ENCODE assay signal across 11 mouse cellular contexts in genomic region chr3:102490393-102491123, GRCm38 (mm10). TPM values are rescaled to one million over a fixed set of nuclear protein-coding genes. Genes with fewer than 3 reads are reported as not detected.
DNase-seq lines count a peak whose midpoint lies in the region; TF ChIP-seq lines count a peak whose summit lies in the region.
"Had no signal": no experiment of that assay in that cellular context is flagged by ENCODE, and none has a peak within 500 bp of the region (broad histone marks: within the 10 kb centered on the region; RNA-seq: fewer than 3 reads in every experiment).

No protein-coding gene starts in this region.

- dilution Hi-C loops in CH12.LX (cut with MboI; ENCODE audit: extremely low pct_ligation_motif_present, extremely low pct_unique_long_range_greater_than_20kb, low sequenced_read_pairs): no loop called here

- no peak overlapping the region for H3K4me3 ChIP-seq in CH12.LX (replicated peaks in 1 of 3; ENCODE audit: low read depth in 2 of 3, low read length in 2 of 3, poor library complexity in 1 of 3)
- no peak overlapping the region for H3K4me3 ChIP-seq in embryonic fibroblast, embryonic 13.5 days (ENCODE audit: insufficient read depth, low read length)
- no peak overlapping the region for H3K4me3 ChIP-seq in layer of hippocampus, adult 2 months
- H3K4me3 ChIP-seq: left cerebral cortex, adult 2 months had no signal

- H3K79me2 ChIP-seq in CH12.LX (replicated peaks; ENCODE audit: control insufficient read depth, extremely low read depth, insufficient read depth, poor library complexity, severe bottlenecking): no peaks in the 10 kb centered on the region

- TF ChIP-seq RAD21 in CH12.LX (IDR thresholded peaks at IDR 0.05; ENCODE audit: low read depth, low read length): no peak

- peak; percentile 90 for DNase-seq in heart, adult 11 months
- DNase-seq in heart, postnatal 25 days (ENCODE audit: low spot score): no peak
- DNase-seq in CH12.LX (ENCODE audit: extremely low read depth): peak; percentile 43
- peak in 1 of 2 experiments; percentile 57 for DNase-seq in layer of hippocampus, adult 2 months (ENCODE audit: low spot score in 2 of 2)
- DNase-seq in urinary bladder, postnatal 25 days (ENCODE audit: low spot score): no peak
- no peak for DNase-seq in thymus, postnatal 10 days (ENCODE audit: low spot score in 2 of 2)
- DNase-seq in spleen, postnatal 36 days (ENCODE audit: low spot score in 2 of 2): no peak
- DNase-seq: gastrocnemius, postnatal 10 days; heart, postnatal 14 days had no signal

- peaks cover 0 to 11% of the 10 kb centered on the region in 2 experiments; a peak in 2 of 4 replicates for H3K4me1 ChIP-seq in CH12.LX (ENCODE audit: control insufficient read depth in 1 of 2, insufficient read depth in 2 of 2)
- peaks cover 7% of the 10 kb centered on the region for H3K4me1 ChIP-seq in embryonic fibroblast, embryonic 13.5 days (ENCODE audit: control insufficient read depth, insufficient read depth, low read length)

- H3K9me3 ChIP-seq in CH12.LX (replicated peaks; ENCODE audit: low read length): no peaks in the 10 kb centered on the region

- no peaks in the 10 kb centered on the region for H3K27me3 ChIP-seq in CH12.LX (replicated peaks)

- no peak for TF ChIP-seq CTCF in CH12.LX (conservative IDR thresholded peaks at IDR 0.05 in 1 of 2, IDR thresholded peaks at IDR 0.05 in 1 of 2; ENCODE audit: low read depth in 2 of 2, low read length in 2 of 2)
- TF ChIP-seq CTCF in embryonic fibroblast, embryonic 13.5 days (IDR thresholded peaks at IDR 0.05; ENCODE audit: borderline replicate concordance, insufficient read depth, low read length): no peak
- TF ChIP-seq CTCF in layer of hippocampus, adult 2 months (conservative IDR thresholded peaks at IDR 0.05): no peak

- TF ChIP-seq EP300 in CH12.LX (IDR thresholded peaks at IDR 0.05; ENCODE audit: low read length): peak; percentile 74

- intact Hi-C loops in heart, postnatal 25 days (cut with DNase I): no loop called here

- no peak for TF ChIP-seq POLR2A in CH12.LX (IDR thresholded peaks at IDR 0.05; ENCODE audit: low read depth, low read length)
- TF ChIP-seq POLR2A in embryonic fibroblast, embryonic 13.5 days (IDR thresholded peaks at IDR 0.05; ENCODE audit: low read depth, low read length): no peak

- no peak overlapping the region for H3K27ac ChIP-seq in CH12.LX (ENCODE audit: insufficient read depth, low read depth)
- peak overlapping the region; percentile 74 for H3K27ac ChIP-seq in embryonic fibroblast, embryonic 13.5 days (ENCODE audit: insufficient read depth, low read length)
- peak overlapping the region; percentile 57 for H3K27ac ChIP-seq in layer of hippocampus, adult 2 months
- H3K27ac ChIP-seq: left cerebral cortex, adult 2 months had no signal

- no peaks in the 10 kb centered on the region for H3K36me3 ChIP-seq in CH12.LX (replicated peaks in 1 of 2; ENCODE audit: control insufficient read depth in 1 of 2, insufficient read depth in 1 of 2, low read length in 1 of 2)

- no peak overlapping the region for H3K9ac ChIP-seq in CH12.LX (ENCODE audit: insufficient read depth, low read depth)

- H3K4me2 ChIP-seq in CH12.LX (ENCODE audit: insufficient read depth, low read depth, poor library complexity, severe bottlenecking): peak overlapping the region; percentile 42; the same call in 1 of the 2 replicates

- in situ Hi-C loops in CH12.LX (cut with MboI; ENCODE audit: low pct_ligation_motif_present, low pct_unique_long_range_greater_than_20kb, low sequenced_read_pairs): loop anchor here (25.0 kb wide), 1 partner anchor 197 kb away; no protein-coding TSS in a partner anchor

TF ChIP-seq in CH12.LX, 34 proteins besides CTCF, POLR2A, EP300 and RAD21:
- no peak for TF ChIP-seq E2F4 (IDR thresholded peaks at IDR 0.05; ENCODE audit: insufficient replicate concordance, low read depth, low read length)
- no peak for TF ChIP-seq SMC3 (IDR thresholded peaks at IDR 0.05; ENCODE audit: low read depth, low read length)
- TF ChIP-seq MAX (IDR thresholded peaks at IDR 0.05; ENCODE audit: low read length): no peak
- TF ChIP-seq NRF1 (IDR thresholded peaks at IDR 0.05; ENCODE audit: low read depth, low read length): no peak
- TF ChIP-seq IRF4 (IDR thresholded peaks at IDR 0.05; ENCODE audit: low read depth, low read length): peak; percentile 64
- no peak for TF ChIP-seq POLR2AphosphoS2 (IDR thresholded peaks at IDR 0.05; ENCODE audit: low read depth, low read length)
- TF ChIP-seq ELF1 (IDR thresholded peaks at IDR 0.05; ENCODE audit: low read depth, low read length): no peak
- TF ChIP-seq PAX5 (IDR thresholded peaks at IDR 0.05; ENCODE audit: low read length): no peak
- TF ChIP-seq CHD2 (IDR thresholded peaks at IDR 0.05; ENCODE audit: low read length): no peak
- 0 out of 2 replicates have a peak, but pooled peaks have one; percentile 14 for TF ChIP-seq ETS1 (conservative IDR thresholded peaks at IDR 0.05; ENCODE audit: low read depth, low read length)
- TF ChIP-seq MYC (IDR thresholded peaks at IDR 0.05; ENCODE audit: low read depth, low read length): no peak
- no peak for TF ChIP-seq TCF12 (IDR thresholded peaks at IDR 0.05; ENCODE audit: low read depth, low read length)
- no peak for TF ChIP-seq MAZ (IDR thresholded peaks at IDR 0.05; ENCODE audit: low read depth, low read length)
- no peak for TF ChIP-seq SIN3A (IDR thresholded peaks at IDR 0.05; ENCODE audit: low read length)
- no peak for TF ChIP-seq ZMIZ1 (IDR thresholded peaks at IDR 0.05; ENCODE audit: low read depth, low read length)
- TF ChIP-seq BHLHE40 (IDR thresholded peaks at IDR 0.05; ENCODE audit: low read depth, low read length): peak; percentile 63; the same call in 1 of the 2 replicates
- peak; percentile 75; the same call in 1 of the 2 replicates for TF ChIP-seq MEF2A (IDR thresholded peaks at IDR 0.05; ENCODE audit: borderline replicate concordance, low read depth, low read length)
- TF ChIP-seq MAFK (IDR thresholded peaks at IDR 0.05; ENCODE audit: insufficient replicate concordance, low read length): peak; percentile 64; the same call in 1 of the 2 replicates
- TF ChIP-seq ZNF384 (IDR thresholded peaks at IDR 0.05; ENCODE audit: low read depth, low read length): no peak

RNA-seq across cellular contexts. Expression of gene Ngf, which starts 20.8 kb away (rescaled TPM):
- 1 to 10 TPM; 5.1 to 6.3 TPM for total RNA-seq in heart, postnatal 25 days (2021)
- not detected in 2 replicates for total RNA-seq in CH12.LX (2012; rRNA removed)
- not detected in 2 replicates for total RNA-seq in CH12.LX (2014; rRNA removed)
- polyA plus RNA-seq in CH12.LX (2012; ENCODE audit: insufficient read length, low read depth): not detected in 2 replicates
- 18.1 and 45.3 TPM in 2 replicates for polyA plus RNA-seq in embryonic fibroblast, embryonic 13.5 days (2011; ENCODE audit: insufficient read length, low read depth, missing spikeins)
- total RNA-seq in layer of hippocampus, adult 2 months (2021): 10 to 100 TPM in 1 of 2 experiments, 1 to 10 TPM in 1; 9.8 to 14.5 TPM

Comparison
In these comparisons a context has a peak if more than half of its experiments do, and no peak if none do; other contexts are left out.
1. DNase-seq: peak in heart, adult 11 months (single experiment) and CH12.LX (single experiment); none in heart, postnatal 25 days (single experiment), urinary bladder, postnatal 25 days (single experiment), thymus, postnatal 10 days (0 of 2) and spleen, postnatal 36 days (0 of 2).
2. RNA of gene Ngf, which starts 20.8 kb away (total RNA-seq): 9.8 to 14.5 TPM in layer of hippocampus, adult 2 months and 5.1 to 6.3 TPM in heart, postnatal 25 days; not detected in CH12.LX; every median in the first group is over 4 times any median in the second.